Mouse (Mus musculus) hindbrain, embryonic 14.5 days (tissue): ENCODE results near the gene Ppm1f. TPM values are rescaled to one million over a fixed set of nuclear protein-coding genes. Genes with fewer than 3 reads are reported as not detected.

Source experiments
- ATAC-seq: fragments of 200-750 bp; cut with Nextera tagmentation; 2 replicates; pipeline ENCODE4 v1.8.0; 2017; ENCODE audit warnings: moderate number of reproducible peaks, mild to moderate bottlenecking, moderate TSS enrichment, moderate library complexity; ENCODE audit not compliant: low FRiP score
- DNase-seq: peaks from one replicate; pipeline ENCODE4 v3.0.0-alpha.2; 2015; ENCODE audit warnings: low spot score
- H3K27ac ChIP-seq: fragments of 300-500 bp; sonication (generic); 2 replicates; pipeline ENCODE4 v1.5.1; 2014; ENCODE audit warnings: mild to moderate bottlenecking, moderate library complexity
- H3K27me3 ChIP-seq: fragments of 300-500 bp; sonication (generic); 2 replicates; pipeline ENCODE4 v1.6.1; 2014; ENCODE audit warnings: mild to moderate bottlenecking, low read length, mixed read lengths; ENCODE audit not compliant: control insufficient read depth, insufficient read depth
- H3K36me3 ChIP-seq: fragments of 300-500 bp; sonication (generic); replicated peaks from 2 replicates; pipeline ENCODE4 v1.6.1; 2014; ENCODE audit not compliant: control insufficient read depth, insufficient read depth
- H3K4me1 ChIP-seq: fragments of 300-500 bp; sonication (generic); replicated peaks from 2 replicates; pipeline ENCODE4 v1.6.1; 2014; ENCODE audit warnings: antibody characterized with exemption, low read length, mixed read lengths; ENCODE audit not compliant: control insufficient read depth, insufficient read depth
- H3K4me2 ChIP-seq: fragments of 300-500 bp; sonication (generic); replicated peaks from 2 replicates; pipeline ENCODE4 v1.6.1; 2014; ENCODE audit warnings: mild to moderate bottlenecking, moderate library complexity
- H3K4me3 ChIP-seq: fragments of 300-500 bp; sonication (generic); replicated peaks from 2 replicates; pipeline ENCODE4 v1.5.1; 2014; ENCODE audit warnings: mild to moderate bottlenecking, low read length
- H3K9ac ChIP-seq: fragments of 300-500 bp; sonication (generic); 2 replicates; pipeline ENCODE4 v1.6.1; 2014
- H3K9me3 ChIP-seq: fragments of 300-500 bp; sonication (generic); 2 replicates; pipeline ENCODE4 v1.6.1; 2016; ENCODE audit warnings: low read length; ENCODE audit not compliant: control insufficient read depth
- WGBS: fragments of 180-500 bp; shearing (Covaris S2); extraction: QIAGEN DNeasy Blood & Tissue Kit; methylation state at CpG from one replicate; pipeline ENCODE4 v1.1.7; 2014; 5-methylcytosine and 5-hydroxymethylcytosine counted together
- polyA plus RNA-seq: library from polyadenylated mRNA; unstranded; fragments of >200 nt; fragmentation: Nextera tagmentation; extraction: Ambion mirVana; gene quantifications from 2 replicates; pipeline ENCODE4 v1.2.1, GENCODE M21; 2014

The Ppm1f gene
- polyA plus RNA-seq, 1 experiment from 2014 or later: 20.3 TPM

DNA sequence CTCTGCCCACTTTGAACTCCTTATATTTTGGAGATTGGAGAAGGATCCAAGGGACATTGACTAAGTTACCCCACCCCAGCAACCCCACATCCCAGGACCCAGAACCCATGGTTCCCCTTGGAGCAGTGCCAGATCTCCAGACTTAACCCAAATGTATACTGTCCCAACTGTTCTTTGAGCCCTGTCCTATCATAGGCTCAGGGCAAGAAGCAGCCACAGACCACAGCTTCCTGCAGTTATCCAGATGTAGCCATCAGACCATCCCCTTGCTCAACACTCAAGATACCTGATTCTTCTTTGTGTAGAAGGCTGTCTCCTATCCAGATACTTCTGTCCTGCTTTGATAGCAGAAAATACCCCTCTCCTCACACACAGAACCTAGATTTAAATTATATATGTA lies 31.1 kb upstream of the Ppm1f start:
- no peak overlapping the region for H3K27ac ChIP-seq
- H3K4me3 ChIP-seq: no peak overlapping the region
- no peaks in the 10 kb centered on the region for H3K36me3 ChIP-seq
- H3K27me3 ChIP-seq: no peaks in the 10 kb centered on the region
- DNase-seq: no peak
- H3K9ac ChIP-seq: no peak overlapping the region
- ATAC-seq: no peak
- no peak overlapping the region for H3K4me2 ChIP-seq
- H3K4me1 ChIP-seq: no peaks in the 10 kb centered on the region
- H3K9me3 ChIP-seq: no peaks in the 10 kb centered on the region

DNA sequence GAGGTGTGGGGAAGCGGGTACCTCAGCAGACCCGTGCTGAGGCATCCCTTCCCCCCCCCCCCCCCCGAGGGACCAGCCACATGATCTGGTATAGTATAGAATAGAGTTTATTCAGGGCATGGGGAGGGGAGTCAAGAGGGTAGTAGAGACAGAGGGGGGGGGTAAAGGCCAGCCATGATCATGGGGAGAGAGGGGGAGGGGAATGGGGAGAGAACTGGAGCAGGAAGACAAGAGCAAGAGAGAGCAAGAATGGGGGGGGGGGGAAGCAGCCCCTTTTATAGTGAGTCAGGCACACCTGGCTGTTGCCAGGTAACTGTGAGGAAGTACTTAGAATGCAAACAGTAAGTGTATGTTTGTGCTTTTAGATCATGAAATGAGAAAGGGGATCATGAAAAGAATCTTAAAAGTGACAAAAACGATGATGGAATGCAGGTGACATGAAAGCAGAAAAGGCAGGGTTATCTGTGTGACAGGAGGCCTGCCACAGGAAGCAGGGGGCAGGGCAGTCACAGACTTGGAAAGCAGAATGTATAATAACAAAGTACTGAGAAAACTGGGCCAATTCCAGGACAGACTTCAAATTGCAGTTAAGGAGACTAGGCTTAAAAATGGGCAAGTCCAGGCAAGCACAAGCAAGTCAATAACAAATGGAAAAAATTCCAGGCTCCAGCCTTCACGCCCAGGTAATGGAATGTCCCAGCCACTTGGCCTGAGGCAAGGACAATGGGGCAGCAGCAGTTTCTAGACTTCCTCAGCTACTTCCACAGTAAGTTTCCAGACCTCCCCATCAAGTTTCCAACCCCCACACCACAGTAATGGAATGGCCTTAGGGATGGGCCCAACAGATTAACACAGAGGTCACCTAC lies 30.3 kb upstream of the Ppm1f start:
- H3K27ac ChIP-seq: no peak overlapping the region
- H3K4me1 ChIP-seq: no peaks in the 10 kb centered on the region
- no peaks in the 10 kb centered on the region for H3K36me3 ChIP-seq
- WGBS: 66% methylated on average over 4 of the region's 5 CpGs
- H3K9ac ChIP-seq: no peak overlapping the region
- no peak for ATAC-seq
- no peaks in the 10 kb centered on the region for H3K9me3 ChIP-seq
- H3K27me3 ChIP-seq: no peaks in the 10 kb centered on the region
- no peak overlapping the region for H3K4me3 ChIP-seq
- no peak for DNase-seq
- no peak overlapping the region for H3K4me2 ChIP-seq

DNA sequence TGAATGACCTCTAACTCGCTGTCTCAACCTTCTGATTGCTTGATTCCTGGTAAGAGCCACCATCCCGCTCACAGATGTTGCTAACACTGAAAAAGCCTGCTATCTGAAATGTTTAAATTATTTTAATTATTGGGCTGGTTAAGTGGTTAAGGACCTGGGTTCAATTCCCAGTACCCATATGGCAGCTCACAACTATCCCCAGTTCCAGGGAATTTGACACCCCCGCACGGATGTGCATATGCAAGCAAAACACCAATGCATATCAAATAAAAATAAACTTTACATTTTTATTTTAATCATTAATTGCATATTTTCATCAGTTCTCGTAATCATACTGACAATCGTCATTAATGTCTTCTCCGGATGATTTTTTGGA lies 26.0 kb upstream of the Ppm1f start:
- H3K9me3 ChIP-seq: no peaks in the 10 kb centered on the region
- H3K27me3 ChIP-seq: no peaks in the 10 kb centered on the region
- peak overlapping the region; percentile 66 for H3K4me3 ChIP-seq
- no peak for DNase-seq
- WGBS: 35% methylated on average over 7 of the region's 7 CpGs
- ATAC-seq: peak; percentile 56
- peaks cover 3% of the 10 kb centered on the region; the same call in 1 of the 2 replicates for H3K36me3 ChIP-seq
- H3K4me1 ChIP-seq: peaks cover 8% of the 10 kb centered on the region
- H3K27ac ChIP-seq: peak overlapping the region; percentile 91
- peak overlapping the region; percentile 82; the same call in 1 of the 2 replicates for H3K9ac ChIP-seq
- peak overlapping the region; percentile 50 for H3K4me2 ChIP-seq

DNA sequence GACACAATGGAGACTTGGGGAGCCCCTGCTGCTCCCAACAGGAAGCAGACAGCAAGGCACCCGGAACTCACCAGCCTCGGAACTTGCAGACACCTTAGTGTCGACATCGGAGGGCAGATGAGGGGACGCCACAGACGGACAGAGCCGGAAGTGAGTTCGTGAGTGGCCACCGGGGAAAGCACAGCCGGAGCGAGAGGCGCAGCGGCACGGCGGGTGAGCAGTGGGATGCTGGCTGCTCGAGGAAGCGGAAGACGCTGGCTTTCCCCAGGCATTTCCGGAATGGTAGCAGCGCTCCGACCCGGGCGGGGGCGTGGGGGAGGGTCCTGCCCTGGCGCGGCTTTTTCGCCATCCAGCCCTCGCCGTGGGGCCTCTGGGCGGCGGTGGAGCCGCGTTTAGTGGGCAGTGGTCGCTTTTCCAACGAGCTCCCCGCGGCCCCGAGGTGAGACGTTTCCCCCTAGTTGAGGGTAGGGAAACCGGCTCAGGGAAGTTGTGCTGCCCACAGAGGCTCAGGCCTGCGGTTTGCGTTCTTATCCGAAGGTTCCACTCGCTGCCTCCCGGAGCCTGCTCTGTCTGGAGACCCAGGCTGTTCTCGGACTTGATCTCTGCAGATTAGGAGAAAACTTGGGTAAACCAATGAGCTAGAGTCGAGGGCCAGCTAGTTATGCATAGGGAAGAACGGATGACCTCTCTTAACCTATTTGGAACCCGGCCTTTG lies 25.5 kb upstream of the Ppm1f start, which contains the start of the genes Top3b and Vpreb1:
Top3b (plus strand) TSS at position 120 of the 715 bp plus-strand sequence.
Vpreb1 (minus strand) TSS at position 227 of the 715 bp plus-strand sequence.
- DNase-seq (peak; percentile 94), ATAC-seq (peak; percentile 97)
- Histone ChIP-seq H3K27ac (peak within 1 kb of the TSS; percentile 91), H3K4me3 (peak within 1 kb of the TSS; percentile 66), H3K4me1 (peaks cover 8% of the 10 kb centered on the region), H3K27me3 (no peaks in the 10 kb centered on the region), H3K4me2 (peak within 1 kb of the TSS; percentile 50), H3K36me3 (peaks cover 6% of the 10 kb centered on the region), H3K9me3 (0 out of 2 replicates have a peak, but pooled peaks cover 1% of the 10 kb centered on the region), H3K9ac (peak within 1 kb of the TSS; percentile 82)
- under 1% methylated on average over 49 of the region's 49 CpGs for WGBS

DNA sequence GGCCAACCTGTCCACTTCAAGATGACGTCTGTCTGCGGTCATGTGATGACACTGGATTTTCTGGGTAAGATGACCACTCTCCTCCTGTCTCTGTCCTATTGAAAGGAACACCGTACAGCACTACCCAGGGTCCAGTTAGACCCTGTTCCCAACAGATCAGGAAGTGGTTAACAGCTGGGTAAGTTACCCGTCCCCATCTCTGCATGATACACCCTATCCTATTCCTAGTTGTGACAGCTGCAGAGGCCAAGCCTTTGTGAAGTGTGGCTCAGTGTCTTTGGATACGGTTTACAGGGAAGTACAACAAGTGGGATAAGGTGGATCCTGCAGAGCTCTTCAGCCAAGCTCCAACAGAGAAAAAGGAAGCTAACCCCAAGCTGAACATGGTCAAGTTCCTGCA lies 17.2 kb upstream of the Ppm1f start:
- Histone ChIP-seq H3K27ac (no peak overlapping the region), H3K4me2 (no peak overlapping the region), H3K9me3 (peaks cover 11% of the 10 kb centered on the region; the same call in 1 of the 2 replicates), H3K4me3 (no peak overlapping the region), H3K4me1 (no peaks in the 10 kb centered on the region), H3K36me3 (peaks cover 86% of the 10 kb centered on the region), H3K9ac (no peak overlapping the region), H3K27me3 (no peaks in the 10 kb centered on the region)
- ATAC-seq: no peak
- 92% methylated on average over 5 of the region's 5 CpGs for WGBS
- no peak for DNase-seq

DNA sequence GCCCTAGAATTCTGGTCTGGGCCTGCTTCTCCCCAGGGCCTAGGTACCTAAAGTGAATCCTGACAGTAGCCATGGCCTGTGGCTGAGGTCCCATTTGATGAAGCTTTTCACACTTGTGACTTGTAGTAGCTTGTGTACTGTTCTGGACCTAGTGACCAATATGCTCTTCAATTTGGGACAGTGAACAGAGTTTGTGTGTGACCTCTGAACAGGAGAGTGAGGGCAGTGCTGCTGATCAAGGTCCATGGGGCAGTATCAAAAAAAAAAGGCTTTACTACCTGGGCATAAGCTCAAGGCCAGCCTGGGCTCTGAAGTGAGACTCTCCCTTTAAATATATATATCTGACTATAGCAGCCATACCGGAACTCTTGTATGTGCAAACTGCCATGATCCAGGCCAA lies 7.9 kb upstream of the Ppm1f start:
- WGBS: 95% methylated on average over 1 of the region's 1 CpGs
- no peak overlapping the region for H3K27ac ChIP-seq

DNA sequence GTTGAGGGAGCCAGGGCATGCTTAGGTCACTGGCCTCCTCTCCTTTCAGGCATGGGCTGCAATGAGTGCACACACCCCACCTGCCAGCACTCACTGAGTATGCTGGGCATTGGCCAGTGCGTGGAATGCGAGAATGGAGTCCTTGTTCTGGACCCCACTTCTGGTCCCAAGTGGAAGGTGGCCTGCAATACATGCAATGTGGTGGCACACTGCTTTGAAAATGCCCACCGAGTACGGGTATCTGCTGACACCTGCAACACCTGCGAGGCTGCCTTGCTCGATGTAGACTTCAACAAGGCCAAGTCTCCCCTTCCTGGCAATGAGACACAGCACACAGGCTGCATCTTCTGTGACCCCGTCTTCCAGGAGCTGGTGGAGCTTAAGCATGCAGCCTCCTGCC lies 3.9 kb upstream of the Ppm1f start:
- WGBS: 92% methylated on average over 7 of the region's 7 CpGs
- DNase-seq: no peak
- Histone ChIP-seq H3K4me1 (peaks cover 4% of the 10 kb centered on the region; the same call in 1 of the 2 replicates), H3K4me2 (no peak overlapping the region), H3K9me3 (no peaks in the 10 kb centered on the region), H3K27me3 (no peaks in the 10 kb centered on the region), H3K36me3 (peaks cover 69% of the 10 kb centered on the region), H3K27ac (no peak overlapping the region), H3K4me3 (no peak overlapping the region), H3K9ac (no peak overlapping the region)
- no peak for ATAC-seq

More for the DNA sequence above, 7.9 kb upstream of the Ppm1f start:
- no peak for DNase-seq
- no peak overlapping the region for H3K4me2 ChIP-seq
- no peak for ATAC-seq
- H3K9me3 ChIP-seq: no peaks in the 10 kb centered on the region
- no peak overlapping the region for H3K4me3 ChIP-seq
- no peaks in the 10 kb centered on the region for H3K4me1 ChIP-seq
- H3K36me3 ChIP-seq: peaks cover 100% of the 10 kb centered on the region
- H3K27me3 ChIP-seq: no peaks in the 10 kb centered on the region
- H3K9ac ChIP-seq: no peak overlapping the region

DNA sequence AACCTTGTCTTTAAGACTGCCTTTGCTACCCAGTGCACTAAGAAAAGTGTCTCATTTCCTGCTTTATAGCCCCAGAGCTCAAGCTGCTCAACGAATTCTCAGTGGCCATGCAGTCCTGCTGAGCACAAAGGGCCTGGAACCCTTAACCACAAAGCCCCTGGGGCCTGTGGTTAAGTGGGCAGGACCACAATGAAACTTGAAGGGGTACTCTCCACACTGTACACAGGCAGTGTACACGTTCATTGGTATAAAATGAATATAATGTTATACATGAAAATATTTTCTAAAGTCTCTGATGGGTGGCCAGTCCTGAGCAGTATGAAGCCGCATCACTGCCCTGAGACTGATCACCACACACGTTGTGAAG lies 271 bp upstream of the Ppm1f start:
- whole genome bisulfite sequencing: 22% methylated on average over 4 of the region's 4 CpGs
- H3K9me3 ChIP-seq: no peaks in the 10 kb centered on the region
- 0 out of 2 replicates have a peak overlapping the region, but pooled peaks have one; percentile 68 for H3K9ac ChIP-seq
- no peaks in the 10 kb centered on the region for H3K27me3 ChIP-seq
- peaks cover 33% of the 10 kb centered on the region for H3K36me3 ChIP-seq
- peak; percentile 76; the same call in 1 of the 2 replicates for ATAC-seq
- peaks cover 13% of the 10 kb centered on the region for H3K4me1 ChIP-seq
- H3K4me2 ChIP-seq: peak overlapping the region; percentile 87; the same call in 1 of the 2 replicates
- DNase-seq: no peak
- H3K27ac ChIP-seq: peak overlapping the region; percentile 16; the same call in 1 of the 2 replicates
- no peak overlapping the region for H3K4me3 ChIP-seq

DNA sequence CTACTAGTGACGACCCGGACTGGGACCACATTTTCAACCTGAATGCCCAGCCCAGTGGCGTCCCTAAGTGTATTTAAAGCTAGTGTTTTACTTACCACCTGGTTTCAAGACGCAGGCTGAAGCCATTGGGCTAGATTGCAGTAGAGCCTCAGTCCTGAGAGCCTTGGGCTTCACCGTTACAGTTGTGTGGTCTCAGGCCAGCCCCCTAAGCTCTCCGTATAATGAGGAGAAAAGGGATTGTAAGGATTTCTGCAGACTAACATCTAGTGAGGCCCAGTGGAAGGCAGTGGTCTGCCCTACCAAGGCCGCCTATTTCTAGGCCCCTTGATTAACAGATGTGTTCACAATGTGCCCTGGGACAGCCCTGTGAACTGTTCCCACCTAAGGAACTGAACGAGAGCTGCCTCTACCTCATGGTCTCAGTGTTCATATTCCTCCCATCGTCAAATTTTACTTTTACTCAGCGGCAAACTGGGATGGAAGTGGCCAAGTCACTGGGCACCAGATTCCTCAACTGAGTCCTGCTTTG lies 851 bp downstream of the Ppm1f start:
- Histone ChIP-seq H3K9ac (peak overlapping the region; percentile 68), H3K27ac (peak overlapping the region; percentile 62), H3K36me3 (peaks cover 32% of the 10 kb centered on the region), H3K9me3 (no peaks in the 10 kb centered on the region), H3K27me3 (no peaks in the 10 kb centered on the region), H3K4me2 (peak overlapping the region; percentile 87), H3K4me3 (peak overlapping the region; percentile 64), H3K4me1 (peaks cover 13% of the 10 kb centered on the region)
- DNase-seq: no peak
- WGBS: 26% methylated on average over 10 of the region's 10 CpGs
- ATAC-seq: peak; percentile 25; the same call in 1 of the 2 replicates
